Mouse (Mus musculus): ENCODE results near the gene Lrrc61.

DNA sequence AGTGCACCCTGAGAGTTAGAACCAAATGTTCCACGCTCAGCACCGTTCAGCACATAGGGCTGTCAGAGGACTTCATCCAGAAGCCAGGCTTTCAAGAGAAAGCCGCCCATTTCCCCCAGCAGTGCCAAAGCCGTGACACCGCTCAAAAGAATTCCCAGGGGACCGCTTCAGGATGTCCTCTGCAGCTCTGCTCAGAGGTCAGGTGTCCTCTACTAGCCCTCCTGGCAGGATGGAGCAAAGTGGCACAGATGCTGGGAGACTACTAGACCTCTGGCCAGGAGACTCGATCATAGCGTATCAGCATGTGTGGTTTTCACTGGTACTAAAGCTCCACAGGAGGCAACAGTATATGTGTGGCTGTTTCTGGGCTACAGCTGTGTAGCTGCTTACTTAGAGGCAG lies 19.7 kb upstream of the Lrrc61 start:
- TF ChIP-seq CTCF (IDR thresholded peaks at IDR 0.05; ENCODE audit: low read depth, low read length) (no peak), POLR2A (IDR thresholded peaks at IDR 0.05; ENCODE audit: insufficient read depth, low read length) (no peak)

All from ES-Bruce4 (cell line).